ENCODE assay signal across 29 mouse cellular contexts in genomic region chr16:77461922-77462321, GRCm38 (mm10).
DNase-seq lines count a peak whose midpoint lies in the region; ATAC-seq lines count a peak whose summit lies in the region.
"Had no signal": no experiment of that assay in that cellular context is flagged by ENCODE, and none has a peak within 500 bp of the region (broad histone marks: within the 10 kb centered on the region; RNA-seq: fewer than 3 reads in every experiment).

No protein-coding gene starts in this region.

- H3K36me3 ChIP-seq in hindbrain, embryonic 12.5 days, result no peaks in the 10 kb centered on the region
- no peaks in the 10 kb centered on the region for H3K36me3 ChIP-seq in hindbrain, embryonic 14.5 days (replicated peaks; ENCODE audit: control insufficient read depth, insufficient read depth)
- no peaks in the 10 kb centered on the region for H3K36me3 ChIP-seq in neural tube, embryonic 11.5 days (ENCODE audit: control insufficient read depth, insufficient read depth, low read length)
- no peaks in the 10 kb centered on the region for H3K36me3 ChIP-seq in neural tube, embryonic 14.5 days (ENCODE audit: control insufficient read depth, insufficient read depth, low read length)
- H3K36me3 ChIP-seq: embryonic facial prominence, embryonic 10.5 days; embryonic facial prominence, embryonic 13.5 days; forebrain, embryonic 12.5 days; forebrain, embryonic 15.5 days; G1E; heart, embryonic 12.5 days; heart, embryonic 15.5 days had no signal

- H3K4me2 ChIP-seq in hindbrain, embryonic 12.5 days (replicated peaks), result no peak overlapping the region
- no peak overlapping the region for H3K4me2 ChIP-seq in hindbrain, embryonic 14.5 days (replicated peaks)
- H3K4me2 ChIP-seq in neural tube, embryonic 11.5 days (ENCODE audit: low read depth), result no peak overlapping the region
- H3K4me2 ChIP-seq in neural tube, embryonic 14.5 days (ENCODE audit: low read depth, low read length), result no peak overlapping the region
- H3K4me2 ChIP-seq: embryonic facial prominence, embryonic 13.5 days; forebrain, embryonic 12.5 days; forebrain, embryonic 15.5 days; heart, embryonic 12.5 days; heart, embryonic 15.5 days had no signal

- no peak overlapping the region for H3K4me3 ChIP-seq in hindbrain, embryonic 12.5 days
- no peak overlapping the region for H3K4me3 ChIP-seq in hindbrain, embryonic 14.5 days (replicated peaks; ENCODE audit: low read length)
- no peak overlapping the region for H3K4me3 ChIP-seq in neural tube, embryonic 11.5 days (ENCODE audit: low read depth, low read length)
- no peak overlapping the region for H3K4me3 ChIP-seq in neural tube, embryonic 14.5 days (ENCODE audit: low read depth, low read length)
- H3K4me3 ChIP-seq: embryonic facial prominence, embryonic 10.5 days; embryonic facial prominence, embryonic 13.5 days; erythroblast, embryonic 14.5 days; forebrain, embryonic 12.5 days; forebrain, embryonic 15.5 days; heart, embryonic 12.5 days; heart, embryonic 15.5 days had no signal

- no peak for DNase-seq in hindbrain, embryonic 14.5 days (ENCODE audit: low spot score)
- no peak for DNase-seq in neural tube, embryonic 11.5 days (ENCODE audit: low spot score)
- DNase-seq in neural tube, embryonic 10.5 days (ENCODE audit: extremely low spot score, low spot score), result no peak
- no peak for DNase-seq in kidney, postnatal 4 days
- DNase-seq in layer of hippocampus, adult 8-10 months (ENCODE audit: low spot score in 2 of 2), result no peak
- DNase-seq: adrenal gland, adult 2 months; adrenal gland, postnatal 14 days; B cell, adult 2 months; cerebellum, adult 11 months; cerebellum, adult 2 months; cerebellum, postnatal 10 days; cerebellum, postnatal 36 days; embryo, embryonic 11 days; gastrocnemius, postnatal 25 days; heart, adult 18-20 months; heart, postnatal 10 days; heart, postnatal 36 days had no signal

- no peaks in the 10 kb centered on the region for H3K27me3 ChIP-seq in hindbrain, embryonic 12.5 days
- H3K27me3 ChIP-seq in hindbrain, embryonic 14.5 days (ENCODE audit: control insufficient read depth, insufficient read depth, low read length), result no peaks in the 10 kb centered on the region
- no peaks in the 10 kb centered on the region for H3K27me3 ChIP-seq in neural tube, embryonic 11.5 days (ENCODE audit: control insufficient read depth, insufficient read depth, low read length)
- no peaks in the 10 kb centered on the region for H3K27me3 ChIP-seq in neural tube, embryonic 14.5 days (ENCODE audit: control insufficient read depth, insufficient read depth, low read length)
- H3K27me3 ChIP-seq: CH12.LX; embryonic facial prominence, embryonic 13.5 days; forebrain, embryonic 12.5 days; forebrain, embryonic 15.5 days; heart, embryonic 12.5 days; heart, embryonic 15.5 days; Patski had no signal

- peak; percentile 64; the same call in 1 of the 2 replicates for ATAC-seq in hindbrain, embryonic 12.5 days (ENCODE audit: low FRiP score)
- ATAC-seq in hindbrain, embryonic 14.5 days (ENCODE audit: low FRiP score), result no peak
- peak; percentile 66; the same call in 1 of the 2 replicates for ATAC-seq in neural tube, embryonic 11.5 days (ENCODE audit: insufficient read depth, low FRiP score, low TSS enrichment)
- ATAC-seq in neural tube, embryonic 14.5 days (ENCODE audit: low read depth), result peak; percentile 76; the same call in 1 of the 2 replicates
- ATAC-seq: forebrain, embryonic 15.5 days; Patski had no signal

- H3K27ac ChIP-seq in hindbrain, embryonic 12.5 days, result 0 out of 2 replicates have a peak overlapping the region, but pooled peaks have one; percentile 55
- no peak overlapping the region for H3K27ac ChIP-seq in hindbrain, embryonic 14.5 days
- H3K27ac ChIP-seq in neural tube, embryonic 11.5 days (ENCODE audit: low read depth, low read length), result 0 out of 2 replicates have a peak overlapping the region, but pooled peaks have one; percentile 23
- no peak overlapping the region for H3K27ac ChIP-seq in neural tube, embryonic 14.5 days (ENCODE audit: low read depth, low read length)
- H3K27ac ChIP-seq: embryonic facial prominence, embryonic 10.5 days; embryonic facial prominence, embryonic 13.5 days; forebrain, embryonic 12.5 days; forebrain, embryonic 15.5 days; heart, embryonic 15.5 days had no signal

- WGBS in hindbrain, embryonic 12.5 days, result 63% methylated on average over 3 of the region's 3 CpGs
- 40% methylated on average over 3 of the region's 3 CpGs for WGBS in hindbrain, embryonic 14.5 days
- WGBS in neural tube, embryonic 11.5 days, result 40% methylated on average over 3 of the region's 3 CpGs
- WGBS in neural tube, embryonic 14.5 days, result 22% methylated on average over 3 of the region's 3 CpGs

- no peaks in the 10 kb centered on the region for H3K9me3 ChIP-seq in hindbrain, embryonic 12.5 days (replicated peaks)
- no peaks in the 10 kb centered on the region for H3K9me3 ChIP-seq in hindbrain, embryonic 14.5 days (ENCODE audit: control insufficient read depth, low read length)
- no peaks in the 10 kb centered on the region for H3K9me3 ChIP-seq in neural tube, embryonic 11.5 days (ENCODE audit: control insufficient read depth, low read length)
- no peaks in the 10 kb centered on the region for H3K9me3 ChIP-seq in neural tube, embryonic 14.5 days (ENCODE audit: control insufficient read depth, low read length)
- H3K9me3 ChIP-seq: embryonic facial prominence, embryonic 10.5 days; embryonic facial prominence, embryonic 13.5 days; forebrain, embryonic 12.5 days; forebrain, embryonic 15.5 days; heart, embryonic 12.5 days; heart, embryonic 15.5 days had no signal

- H3K4me1 ChIP-seq in hindbrain, embryonic 12.5 days, result peaks cover 7% of the 10 kb centered on the region; the same call in 1 of the 2 replicates
- H3K4me1 ChIP-seq in hindbrain, embryonic 14.5 days (replicated peaks; ENCODE audit: control insufficient read depth, insufficient read depth, low read length), result peaks cover 12% of the 10 kb centered on the region; the same call in 1 of the 2 replicates
- peaks cover 12% of the 10 kb centered on the region for H3K4me1 ChIP-seq in neural tube, embryonic 11.5 days (ENCODE audit: control insufficient read depth, insufficient read depth, low read length)
- peaks cover 9% of the 10 kb centered on the region for H3K4me1 ChIP-seq in neural tube, embryonic 14.5 days (ENCODE audit: control insufficient read depth, insufficient read depth, low read length)
- H3K4me1 ChIP-seq: embryonic facial prominence, embryonic 13.5 days; heart, embryonic 12.5 days; heart, embryonic 15.5 days had no signal

- no peak overlapping the region for H3K9ac ChIP-seq in hindbrain, embryonic 12.5 days
- H3K9ac ChIP-seq in hindbrain, embryonic 14.5 days, result no peak overlapping the region
- H3K9ac ChIP-seq in neural tube, embryonic 11.5 days (ENCODE audit: low read length), result no peak overlapping the region
- no peak overlapping the region for H3K9ac ChIP-seq in neural tube, embryonic 14.5 days (replicated peaks; ENCODE audit: low read depth, low read length)
- H3K9ac ChIP-seq: embryonic facial prominence, embryonic 13.5 days; forebrain, embryonic 12.5 days; forebrain, embryonic 15.5 days; heart, embryonic 12.5 days; heart, embryonic 15.5 days had no signal

Comparison
In these comparisons a context has a peak if more than half of its experiments do, and no peak if none do; other contexts are left out.
1. H3K27ac ChIP-seq: peak in hindbrain, embryonic 12.5 days (single experiment) and neural tube, embryonic 11.5 days (single experiment); none in hindbrain, embryonic 14.5 days (single experiment) and neural tube, embryonic 14.5 days (single experiment).